Mouse (Mus musculus): ENCODE results near the gene Osbp2. TPM values are rescaled to one million over a fixed set of nuclear protein-coding genes. Genes with fewer than 3 reads are reported as not detected.

The Osbp2 gene
- polyA plus RNA-seq, 1 experiment from 2014 or later: 0.34 TPM

- peak overlapping the region; percentile 75 for H3K27ac ChIP-seq
- H3K27me3 ChIP-seq (ENCODE audit: low read depth, poor library complexity, severe bottlenecking): peaks cover 64% of the 10 kb centered on the region
- DNase-seq (ENCODE audit: low spot score): no peak
These were observed 102.4 kb downstream of the Osbp2 start for GRCm38 (mm10) chr11:3761339-3761738.

GRCm38 (mm10) chr11:3759433-3759832, 104.3 kb downstream of the Osbp2 start:
- H3K27ac ChIP-seq: no peak overlapping the region
- H3K27me3 ChIP-seq (ENCODE audit: low read depth, poor library complexity, severe bottlenecking): peaks cover 57% of the 10 kb centered on the region
- no peak overlapping the region for H3K4me3 ChIP-seq
- no peaks in the 10 kb centered on the region for H3K9me3 ChIP-seq (replicated peaks)
- H3K36me3 ChIP-seq: no peaks in the 10 kb centered on the region
- peaks cover 28% of the 10 kb centered on the region for H3K4me1 ChIP-seq
- WGBS: 77% methylated on average over 5 of the region's 5 CpGs
- DNase-seq (ENCODE audit: low spot score): no peak

More at GRCm38 (mm10) chr11:3761339-3761738, 102.4 kb downstream of the Osbp2 start:
- Histone ChIP-seq H3K4me1 (peaks cover 18% of the 10 kb centered on the region), H3K9me3 (replicated peaks) (no peaks in the 10 kb centered on the region), H3K36me3 (no peaks in the 10 kb centered on the region), H3K4me3 (peak overlapping the region; percentile 68)
- 5% methylated on average over 11 of the region's 11 CpGs for WGBS

GRCm38 (mm10) chr11:3755341-3755740, 108.4 kb downstream of the Osbp2 start:
- H3K4me3 ChIP-seq: no peak overlapping the region
- no peak for DNase-seq (ENCODE audit: low spot score)
- H3K27ac ChIP-seq: no peak overlapping the region
- H3K36me3 ChIP-seq: no peaks in the 10 kb centered on the region
- H3K4me1 ChIP-seq: peaks cover 9% of the 10 kb centered on the region; the same call in 1 of the 2 replicates
- peaks cover 16% of the 10 kb centered on the region for H3K27me3 ChIP-seq (ENCODE audit: low read depth, poor library complexity, severe bottlenecking)
- WGBS: 59% methylated on average over 4 of the region's 4 CpGs
- no peaks in the 10 kb centered on the region for H3K9me3 ChIP-seq (replicated peaks)

DNA sequence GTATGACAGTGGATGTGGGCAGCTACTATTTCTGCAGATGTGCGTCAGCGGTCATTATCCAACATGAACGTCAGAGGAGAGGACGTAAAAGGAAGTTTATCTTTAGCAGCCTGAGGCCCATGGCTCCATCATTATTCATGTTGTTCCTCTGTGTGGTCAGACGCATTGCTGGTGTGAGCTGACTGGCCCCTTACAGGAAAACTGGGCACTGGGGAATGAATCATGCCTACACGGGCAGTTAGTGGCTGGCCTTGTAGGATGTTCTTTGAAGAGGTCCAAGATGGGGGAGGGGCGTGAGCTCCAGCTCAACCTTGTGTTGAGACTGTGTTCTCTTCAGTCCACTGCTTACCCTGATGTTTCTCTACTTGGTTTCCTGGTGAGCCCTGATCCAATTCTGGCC, 109.0 kb downstream of the Osbp2 start:
- no peak for DNase-seq (ENCODE audit: low spot score)
- no peak overlapping the region for H3K27ac ChIP-seq
- no peaks in the 10 kb centered on the region for H3K36me3 ChIP-seq
- no peaks in the 10 kb centered on the region for H3K9me3 ChIP-seq (replicated peaks)
- WGBS: 71% methylated on average over 7 of the region's 7 CpGs
- H3K4me3 ChIP-seq: no peak overlapping the region
- H3K4me1 ChIP-seq: peaks cover 9% of the 10 kb centered on the region; the same call in 1 of the 2 replicates
- H3K27me3 ChIP-seq (ENCODE audit: low read depth, poor library complexity, severe bottlenecking): peaks cover 9% of the 10 kb centered on the region

DNA sequence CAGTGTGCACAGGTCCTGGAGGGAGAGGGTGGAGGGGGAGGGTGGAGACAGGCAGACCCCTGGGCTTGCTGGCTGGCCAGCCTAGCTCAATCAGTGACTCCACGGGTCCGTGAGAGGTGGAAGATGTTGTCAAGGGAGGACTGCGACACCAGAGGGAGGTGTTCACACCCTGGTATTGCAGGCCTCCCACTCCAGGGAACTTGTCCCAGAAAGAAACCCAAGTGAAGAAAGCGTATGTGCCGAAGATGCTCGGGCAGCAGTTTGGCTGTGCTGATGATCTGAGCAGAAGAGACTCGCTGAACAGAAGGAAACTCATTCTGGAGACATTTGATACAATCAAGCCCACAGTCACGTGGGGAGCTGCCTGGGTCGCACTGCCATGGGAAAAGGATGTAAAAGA, 109.8 kb downstream of the Osbp2 start:
- no peak for DNase-seq (ENCODE audit: low spot score)
- H3K9me3 ChIP-seq (replicated peaks): no peaks in the 10 kb centered on the region
- peaks cover 1% of the 10 kb centered on the region; the same call in 1 of the 2 replicates for H3K27me3 ChIP-seq (ENCODE audit: low read depth, poor library complexity, severe bottlenecking)
- H3K36me3 ChIP-seq: no peaks in the 10 kb centered on the region
- WGBS: 59% methylated on average over 9 of the region's 9 CpGs
- H3K27ac ChIP-seq: no peak overlapping the region
- H3K4me3 ChIP-seq: no peak overlapping the region
- H3K4me1 ChIP-seq: peaks cover 9% of the 10 kb centered on the region; the same call in 1 of the 2 replicates

DNA sequence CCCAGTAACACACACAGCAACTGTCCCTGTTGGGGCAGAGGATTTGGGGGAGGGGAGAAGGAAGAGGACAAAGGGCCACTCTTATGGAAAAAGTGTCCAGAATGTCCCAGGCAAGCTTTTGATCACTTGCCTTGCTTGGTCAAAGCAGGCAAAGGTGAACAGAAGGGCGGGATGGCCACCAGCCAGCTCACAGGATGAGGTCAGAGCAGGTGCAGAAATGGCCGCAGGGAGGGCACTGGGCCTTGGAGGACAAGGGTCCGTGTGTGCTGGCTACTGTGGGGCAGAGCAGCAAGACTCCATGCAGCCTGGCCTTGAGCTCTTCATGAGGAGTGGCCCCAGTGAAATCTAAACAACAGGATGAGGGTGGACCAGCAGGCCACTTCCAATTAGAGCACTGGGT, 110.9 kb downstream of the Osbp2 start:
- H3K9me3 ChIP-seq (replicated peaks): no peaks in the 10 kb centered on the region
- H3K36me3 ChIP-seq: no peaks in the 10 kb centered on the region
- H3K4me3 ChIP-seq: no peak overlapping the region
- no peak for DNase-seq (ENCODE audit: low spot score)
- WGBS: 73% methylated on average over 3 of the region's 3 CpGs
- no peaks in the 10 kb centered on the region for H3K27me3 ChIP-seq (ENCODE audit: low read depth, poor library complexity, severe bottlenecking)
- no peak overlapping the region for H3K27ac ChIP-seq
- H3K4me1 ChIP-seq: peaks cover 9% of the 10 kb centered on the region; the same call in 1 of the 2 replicates

DNA sequence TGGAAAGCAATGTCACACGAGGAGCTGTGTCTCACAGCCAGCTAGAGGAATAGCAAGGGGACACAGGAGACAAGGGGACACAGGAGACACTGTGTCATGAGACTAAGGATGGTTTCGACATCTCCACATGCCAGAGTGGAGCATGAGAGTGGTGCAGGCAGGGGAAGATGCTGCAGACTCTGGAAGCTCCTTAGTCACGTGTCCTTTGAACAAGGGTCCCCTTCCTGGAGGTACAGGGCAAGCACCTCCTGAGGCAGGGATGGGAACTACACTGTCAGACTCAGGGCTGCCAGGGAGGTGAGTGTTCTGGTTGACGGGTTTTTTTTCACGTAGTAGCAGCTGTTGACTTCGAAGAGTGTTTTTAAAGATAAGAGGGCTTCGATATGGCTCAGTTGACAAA, 113.9 kb downstream of the Osbp2 start:
- WGBS: 30% methylated on average over 7 of the region's 7 CpGs
- 0 out of 2 replicates have a peak, but pooled peaks cover 3% of the 10 kb centered on the region for H3K4me1 ChIP-seq
- H3K27ac ChIP-seq: no peak overlapping the region

GRCm38 (mm10) chr11:3742449-3742848, 121.3 kb downstream of the Osbp2 start:
- Histone ChIP-seq H3K4me3 (no peak overlapping the region), H3K27ac (no peak overlapping the region), H3K9me3 (replicated peaks) (no peaks in the 10 kb centered on the region), H3K27me3 (ENCODE audit: low read depth, poor library complexity, severe bottlenecking) (no peaks in the 10 kb centered on the region), H3K4me1 (no peaks in the 10 kb centered on the region), H3K36me3 (no peaks in the 10 kb centered on the region)
- 83% methylated on average over 8 of the region's 8 CpGs for WGBS
- no peak for DNase-seq (ENCODE audit: low spot score)

More for the DNA sequence above, 113.9 kb downstream of the Osbp2 start:
- H3K27me3 ChIP-seq (ENCODE audit: low read depth, poor library complexity, severe bottlenecking): no peaks in the 10 kb centered on the region
- DNase-seq (ENCODE audit: low spot score): no peak
- no peaks in the 10 kb centered on the region for H3K9me3 ChIP-seq (replicated peaks)
- H3K36me3 ChIP-seq: no peaks in the 10 kb centered on the region
- H3K4me3 ChIP-seq: no peak overlapping the region

DNA sequence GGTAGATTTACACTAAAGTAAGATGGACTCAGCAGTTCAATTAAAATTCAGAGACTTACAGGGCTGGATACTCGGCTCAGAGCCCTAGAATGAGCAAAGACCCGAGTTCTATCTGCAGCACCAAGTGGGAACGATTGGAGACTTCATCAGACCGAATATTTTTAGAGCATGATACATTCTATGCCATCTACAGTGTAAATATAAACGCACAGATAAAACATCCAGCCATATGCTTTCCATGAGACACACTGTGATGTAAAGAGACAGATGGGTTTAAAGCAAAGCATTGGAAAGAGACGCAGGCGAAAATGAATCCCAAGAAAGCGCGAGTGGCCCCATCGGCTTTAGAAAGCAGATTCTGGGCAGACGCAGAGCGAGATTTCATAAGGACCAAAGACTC, 122.5 kb downstream of the Osbp2 start:
- 85% methylated on average over 12 of the region's 12 CpGs for WGBS
- H3K27ac ChIP-seq: no peak overlapping the region
- no peaks in the 10 kb centered on the region for H3K9me3 ChIP-seq (replicated peaks)
- H3K27me3 ChIP-seq (ENCODE audit: low read depth, poor library complexity, severe bottlenecking): no peaks in the 10 kb centered on the region
- no peaks in the 10 kb centered on the region for H3K4me1 ChIP-seq
- no peak overlapping the region for H3K4me3 ChIP-seq
- H3K36me3 ChIP-seq: no peaks in the 10 kb centered on the region
- no peak for DNase-seq (ENCODE audit: low spot score)

DNA sequence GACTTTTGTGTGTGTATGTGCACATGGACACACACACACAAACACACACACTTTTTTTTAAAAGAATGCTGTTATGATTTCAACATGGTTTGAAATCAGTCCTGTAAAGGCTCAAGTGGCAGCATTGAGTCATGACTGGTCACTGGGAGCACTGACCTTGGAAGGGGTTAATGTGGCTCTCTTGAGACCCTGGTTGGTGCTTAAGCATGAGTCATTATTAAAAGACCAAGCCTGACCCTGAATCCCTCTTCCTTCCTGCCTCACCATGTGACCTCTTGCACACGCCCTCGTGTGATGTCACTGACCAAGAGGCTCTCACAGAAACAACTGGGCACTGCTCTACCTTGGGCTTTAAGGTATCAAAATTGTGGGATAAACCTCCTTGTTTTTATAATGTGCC, 124.9 kb downstream of the Osbp2 start:
- no peaks in the 10 kb centered on the region for H3K4me1 ChIP-seq
- no peak overlapping the region for H3K27ac ChIP-seq
- H3K4me3 ChIP-seq: no peak overlapping the region
- no peaks in the 10 kb centered on the region for H3K9me3 ChIP-seq (replicated peaks)
- no peaks in the 10 kb centered on the region for H3K27me3 ChIP-seq (ENCODE audit: low read depth, poor library complexity, severe bottlenecking)
- WGBS: 80% methylated on average over 2 of the region's 2 CpGs
- H3K36me3 ChIP-seq: no peaks in the 10 kb centered on the region
- DNase-seq (ENCODE audit: low spot score): no peak

DNA sequence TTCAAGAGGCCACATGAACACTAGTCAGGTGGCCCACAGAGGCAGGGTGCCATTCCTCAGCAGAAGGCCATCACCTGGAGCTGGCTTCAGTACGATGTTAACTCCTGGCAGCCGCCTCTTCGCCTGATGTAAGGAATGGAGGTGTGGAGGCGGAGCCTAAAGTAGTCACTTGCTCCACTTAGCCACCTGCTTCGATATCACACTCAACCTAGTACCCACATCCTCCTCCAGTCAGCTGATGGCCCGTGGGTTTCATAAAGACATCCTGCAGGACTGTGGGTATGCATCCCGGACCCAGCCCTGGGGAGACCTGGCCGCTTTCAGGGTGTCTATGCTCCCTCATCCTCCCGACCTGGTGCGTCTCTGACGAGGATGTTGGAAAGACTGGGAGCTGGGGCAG, 128.0 kb downstream of the Osbp2 start:
- no peak for DNase-seq (ENCODE audit: low spot score)
- no peaks in the 10 kb centered on the region for H3K27me3 ChIP-seq (ENCODE audit: low read depth, poor library complexity, severe bottlenecking)
- no peaks in the 10 kb centered on the region for H3K4me1 ChIP-seq
- H3K9me3 ChIP-seq (replicated peaks): no peaks in the 10 kb centered on the region
- H3K27ac ChIP-seq: no peak overlapping the region
- 76% methylated on average over 11 of the region's 11 CpGs for WGBS
- no peaks in the 10 kb centered on the region for H3K36me3 ChIP-seq
- H3K4me3 ChIP-seq: no peak overlapping the region

GRCm38 (mm10) chr11:3733933-3734636, 129.6 kb downstream of the Osbp2 start:
- H3K36me3 ChIP-seq: no peaks in the 10 kb centered on the region
- no peaks in the 10 kb centered on the region for H3K27me3 ChIP-seq (ENCODE audit: low read depth, poor library complexity, severe bottlenecking)
- H3K27ac ChIP-seq: no peak overlapping the region
- H3K4me3 ChIP-seq: no peak overlapping the region
- 83% methylated on average over 14 of the region's 14 CpGs for WGBS
- no peaks in the 10 kb centered on the region for H3K4me1 ChIP-seq
- DNase-seq (ENCODE audit: low spot score): no peak
- H3K9me3 ChIP-seq (replicated peaks): no peaks in the 10 kb centered on the region

- Histone ChIP-seq H3K36me3 (no peaks in the 10 kb centered on the region), H3K27me3 (ENCODE audit: low read depth, poor library complexity, severe bottlenecking) (no peaks in the 10 kb centered on the region), H3K9me3 (replicated peaks) (no peaks in the 10 kb centered on the region), H3K4me1 (no peaks in the 10 kb centered on the region), H3K27ac (no peak overlapping the region), H3K4me3 (no peak overlapping the region)
- WGBS: 87% methylated on average over 4 of the region's 4 CpGs
- DNase-seq (ENCODE audit: low spot score): no peak
These were observed 132.2 kb downstream of the Osbp2 start for GRCm38 (mm10) chr11:3731469-3731868.

Data from limb, embryonic 10.5 days (tissue).